Mouse (Mus musculus) lung, embryonic 14.5 days (tissue): ENCODE measurements around the gene P2rx3. TPM values are rescaled to one million over a fixed set of nuclear protein-coding genes. Genes with fewer than 3 reads are reported as not detected.

Source experiments
- ATAC-seq: fragments of 200-750 bp; cut with Nextera tagmentation; 2 replicates; pipeline ENCODE4 v1.8.0; 2017; ENCODE audit warnings: mild to moderate bottlenecking, moderate TSS enrichment, moderate library complexity; ENCODE audit not compliant: insufficient read depth
- DNase-seq: peaks from one replicate; pipeline ENCODE4 v3.0.0-alpha.2; 2015
- H3K27ac ChIP-seq: fragments of 300-500 bp; sonication (generic); 2 replicates; pipeline ENCODE4 v1.5.1; 2014; ENCODE audit warnings: low read depth, mild to moderate bottlenecking, moderate library complexity
- H3K27me3 ChIP-seq: fragments of 300-500 bp; sonication (generic); 2 replicates; pipeline ENCODE4 v1.6.1; 2014; ENCODE audit warnings: low read length, control low read depth; ENCODE audit not compliant: insufficient read depth
- H3K36me3 ChIP-seq: fragments of 300-500 bp; sonication (generic); 2 replicates; pipeline ENCODE4 v1.6.1; 2014; ENCODE audit warnings: control low read depth; ENCODE audit not compliant: insufficient read depth
- H3K4me1 ChIP-seq: fragments of 300-500 bp; sonication (generic); 2 replicates; pipeline ENCODE4 v1.6.1; 2014; ENCODE audit warnings: antibody characterized with exemption, control low read depth; ENCODE audit not compliant: insufficient read depth
- H3K4me2 ChIP-seq: fragments of 300-500 bp; sonication (generic); 2 replicates; pipeline ENCODE4 v1.6.1; 2014; ENCODE audit warnings: mild to moderate bottlenecking
- H3K4me3 ChIP-seq: fragments of 300-500 bp; sonication (generic); 2 replicates; pipeline ENCODE4 v1.5.1; 2014; ENCODE audit warnings: low read depth, low read length
- H3K9ac ChIP-seq: fragments of 300-500 bp; sonication (generic); 2 replicates; pipeline ENCODE4 v1.6.1; 2014
- H3K9me3 ChIP-seq: fragments of 300-500 bp; sonication (generic); 2 replicates; pipeline ENCODE4 v1.6.1; 2016; ENCODE audit warnings: low read depth, low read length, control low read depth
- CTCF ChIP-seq: IDR thresholded peaks from 2 replicates; pipeline ENCODE4 v1.5.1; 2016; ENCODE audit warnings: antibody characterized with exemption, low read depth
- WGBS: fragments of 180-500 bp; shearing (Covaris S2); extraction: QIAGEN DNeasy Blood & Tissue Kit; methylation state at CpG from one replicate; pipeline ENCODE4 v1.1.7; 2014; 5-methylcytosine and 5-hydroxymethylcytosine counted together
- polyA plus RNA-seq: library from polyadenylated mRNA; unstranded; fragments of >200 nt; fragmentation: Nextera tagmentation; extraction: Ambion mirVana; gene quantifications from 2 replicates; pipeline ENCODE4 v1.2.1, GENCODE M21; 2014

The P2rx3 gene
- polyA plus RNA-seq, 1 experiment from 2014 or later: 0.43 TPM

DNA sequence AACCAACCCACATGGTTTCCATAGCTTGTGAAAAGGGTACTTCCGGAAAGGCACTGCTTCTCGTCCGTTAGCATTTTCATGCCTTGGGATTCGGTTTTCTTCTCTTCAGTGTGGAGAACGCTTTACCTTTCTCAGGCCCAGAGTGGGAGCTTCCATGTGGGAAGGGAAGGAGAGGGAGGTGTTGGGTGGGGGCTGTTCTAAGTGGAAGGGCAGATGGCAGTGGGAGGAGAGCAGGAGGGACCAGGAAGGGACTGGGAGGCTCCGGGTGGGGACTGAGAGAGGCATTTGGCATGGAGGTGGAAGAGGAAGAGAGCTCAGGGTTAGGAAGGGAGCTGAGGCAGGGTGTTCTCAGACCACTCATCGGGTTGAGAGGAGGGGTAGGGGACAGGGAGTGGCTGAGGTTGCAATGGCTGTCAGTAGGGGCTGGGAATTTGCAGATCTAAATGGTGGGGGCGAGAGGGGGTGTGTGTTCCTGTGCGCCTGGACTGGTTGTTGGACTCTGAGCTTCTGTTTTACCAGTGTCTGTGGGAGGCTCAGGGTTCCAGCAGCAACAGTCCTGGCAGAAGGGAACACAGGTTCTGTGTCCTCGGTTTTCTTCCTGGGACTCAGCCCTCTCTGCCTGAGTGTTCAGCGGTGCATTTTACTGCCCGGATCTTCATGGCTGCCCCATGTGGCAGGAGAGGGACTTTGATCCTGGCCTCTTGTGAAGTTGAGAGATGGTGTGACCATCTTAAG lies 28.0 kb upstream of the P2rx3 start:
- peaks cover 49% of the 10 kb centered on the region for H3K36me3 ChIP-seq
- H3K27ac ChIP-seq: no peak overlapping the region
- 78% methylated on average over 12 of the region's 12 CpGs for WGBS
- no peaks in the 10 kb centered on the region for H3K27me3 ChIP-seq
- 0 out of 2 replicates have a peak, but pooled peaks cover 5% of the 10 kb centered on the region for H3K4me1 ChIP-seq
- no peak for TF ChIP-seq CTCF
- H3K9me3 ChIP-seq: no peaks in the 10 kb centered on the region
- ATAC-seq (no peak), DNase-seq (no peak)
- H3K4me3 ChIP-seq: no peak overlapping the region
- no peak overlapping the region for H3K9ac ChIP-seq
- H3K4me2 ChIP-seq: no peak overlapping the region

DNA sequence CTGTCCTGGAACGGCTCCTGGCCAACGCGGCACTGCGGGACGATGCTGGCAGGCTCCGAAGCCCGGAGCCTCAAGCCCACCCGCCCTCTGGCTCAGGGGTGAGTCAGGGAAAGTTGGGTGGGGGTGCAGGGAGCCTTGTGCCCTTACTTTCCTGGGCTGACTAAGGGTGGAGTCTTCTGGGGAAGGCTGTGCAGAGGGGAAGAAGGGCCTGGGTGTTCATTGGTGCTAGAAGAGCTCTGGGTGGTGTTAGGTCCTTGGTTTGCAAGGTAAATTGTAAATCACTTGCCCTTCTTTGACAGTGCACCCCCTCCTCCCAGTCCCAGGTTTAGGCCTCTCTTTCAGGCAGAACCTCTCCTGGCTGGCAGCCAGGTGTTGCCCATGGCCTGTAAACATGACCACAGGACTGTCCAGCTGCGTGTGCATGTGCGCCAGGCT lies 23.9 kb upstream of the P2rx3 start:
- DNase-seq (peak; percentile 15), ATAC-seq (no peak)
- Histone ChIP-seq H3K9me3 (no peaks in the 10 kb centered on the region), H3K9ac (peak overlapping the region; percentile 48), H3K27ac (peak overlapping the region; percentile 65; the same call in 1 of the 2 replicates), H3K36me3 (peaks cover 74% of the 10 kb centered on the region), H3K27me3 (no peaks in the 10 kb centered on the region), H3K4me3 (peak overlapping the region; percentile 37), H3K4me1 (0 out of 2 replicates have a peak, but pooled peaks cover 5% of the 10 kb centered on the region), H3K4me2 (peak overlapping the region; percentile 65)
- no peak for TF ChIP-seq CTCF
- WGBS: 14% methylated on average over 10 of the region's 10 CpGs

DNA sequence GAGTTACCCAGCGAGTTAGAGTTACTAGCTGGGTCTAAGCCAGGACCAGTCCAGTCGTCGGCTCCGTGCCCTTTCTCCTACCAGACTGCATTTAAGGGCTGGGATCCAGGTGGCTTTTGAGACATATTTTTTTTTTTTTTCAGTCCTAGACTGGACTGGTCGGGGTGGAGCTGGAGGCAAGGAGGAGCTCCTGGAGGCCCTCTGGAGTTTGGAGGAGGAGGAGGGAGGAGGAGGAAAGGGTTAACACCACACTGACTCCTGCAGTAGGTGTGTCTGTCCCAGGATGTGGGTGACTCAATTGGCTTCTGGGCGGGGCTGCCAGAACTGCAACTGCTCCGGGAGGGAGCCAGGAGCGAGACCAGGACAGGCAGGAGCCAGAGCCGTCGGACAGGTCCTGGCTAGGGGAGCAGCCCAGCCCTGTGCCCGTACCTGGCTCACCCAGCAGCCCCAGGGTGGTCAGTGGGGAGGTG lies 23.4 kb upstream of the P2rx3 start:
- 0 out of 2 replicates have a peak, but pooled peaks cover 5% of the 10 kb centered on the region for H3K4me1 ChIP-seq
- TF ChIP-seq CTCF: no peak
- H3K27me3 ChIP-seq: no peaks in the 10 kb centered on the region
- H3K9me3 ChIP-seq: no peaks in the 10 kb centered on the region
- H3K4me3 ChIP-seq: peak overlapping the region; percentile 37
- H3K36me3 ChIP-seq: peaks cover 77% of the 10 kb centered on the region
- DNase-seq: peak; percentile 73
- peak overlapping the region; percentile 65 for H3K4me2 ChIP-seq
- H3K9ac ChIP-seq: peak overlapping the region; percentile 48
- peak overlapping the region; percentile 69; the same call in 1 of the 2 replicates for H3K27ac ChIP-seq
- ATAC-seq: peak; percentile 87
- WGBS: 11% methylated on average over 11 of the region's 11 CpGs

DNA sequence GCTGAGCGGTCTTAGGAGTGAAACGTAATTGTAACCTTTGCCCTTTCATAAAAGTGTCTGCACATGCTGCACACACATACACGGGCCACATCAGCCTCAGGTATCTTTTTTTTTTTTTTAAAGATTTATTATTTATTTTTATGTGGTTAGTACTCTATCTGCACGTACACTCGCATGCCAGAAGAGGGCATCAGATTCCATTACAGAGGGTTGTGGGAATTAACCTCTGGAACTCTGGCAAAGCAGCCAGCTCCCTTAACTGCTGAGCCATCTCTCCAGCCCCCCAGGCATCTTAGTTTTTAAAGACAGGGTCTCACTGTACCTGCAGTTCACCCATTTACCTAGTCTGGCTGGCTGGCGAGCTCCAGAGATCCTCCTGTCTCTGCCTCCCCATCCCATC lies 22.4 kb upstream of the P2rx3 start:
- H3K9ac ChIP-seq: no peak overlapping the region
- no peak for DNase-seq
- H3K36me3 ChIP-seq: peaks cover 77% of the 10 kb centered on the region
- no peak overlapping the region for H3K4me3 ChIP-seq
- H3K27me3 ChIP-seq: no peaks in the 10 kb centered on the region
- peak overlapping the region; percentile 65; the same call in 1 of the 2 replicates for H3K4me2 ChIP-seq
- H3K9me3 ChIP-seq: no peaks in the 10 kb centered on the region
- ATAC-seq: no peak
- WGBS: 88% methylated on average over 6 of the region's 6 CpGs
- H3K4me1 ChIP-seq: 0 out of 2 replicates have a peak, but pooled peaks cover 5% of the 10 kb centered on the region
- TF ChIP-seq CTCF: no peak
- H3K27ac ChIP-seq: peak overlapping the region; percentile 69; the same call in 1 of the 2 replicates

DNA sequence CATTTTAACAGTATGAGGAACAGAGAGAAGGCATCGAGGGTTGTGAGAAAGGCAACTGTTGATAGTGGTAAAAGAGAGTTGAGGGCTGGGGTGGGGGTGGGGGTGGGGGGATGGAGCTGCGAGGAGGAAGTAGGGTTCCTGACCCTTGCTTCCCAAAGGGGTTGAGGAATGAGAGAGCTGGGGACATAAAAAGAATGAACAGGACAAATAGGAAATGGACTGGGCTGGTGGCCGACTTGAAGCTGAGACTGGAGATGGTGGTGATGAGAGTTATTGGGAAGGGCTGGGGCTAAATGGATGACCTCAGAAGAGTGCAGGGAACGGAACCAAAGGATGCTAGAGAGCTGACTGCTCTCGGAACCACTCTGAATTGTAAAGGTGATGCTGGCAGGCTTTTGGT lies 19.4 kb upstream of the P2rx3 start:
- H3K36me3 ChIP-seq: peaks cover 73% of the 10 kb centered on the region
- no peaks in the 10 kb centered on the region for H3K27me3 ChIP-seq
- 51% methylated on average over 5 of the region's 5 CpGs for WGBS
- no peak overlapping the region for H3K27ac ChIP-seq
- ATAC-seq (no peak), DNase-seq (no peak)
- no peak overlapping the region for H3K4me3 ChIP-seq
- no peak overlapping the region for H3K9ac ChIP-seq
- 0 out of 2 replicates have a peak, but pooled peaks cover 5% of the 10 kb centered on the region for H3K4me1 ChIP-seq
- TF ChIP-seq CTCF: no peak
- H3K9me3 ChIP-seq: no peaks in the 10 kb centered on the region
- no peak overlapping the region for H3K4me2 ChIP-seq

DNA sequence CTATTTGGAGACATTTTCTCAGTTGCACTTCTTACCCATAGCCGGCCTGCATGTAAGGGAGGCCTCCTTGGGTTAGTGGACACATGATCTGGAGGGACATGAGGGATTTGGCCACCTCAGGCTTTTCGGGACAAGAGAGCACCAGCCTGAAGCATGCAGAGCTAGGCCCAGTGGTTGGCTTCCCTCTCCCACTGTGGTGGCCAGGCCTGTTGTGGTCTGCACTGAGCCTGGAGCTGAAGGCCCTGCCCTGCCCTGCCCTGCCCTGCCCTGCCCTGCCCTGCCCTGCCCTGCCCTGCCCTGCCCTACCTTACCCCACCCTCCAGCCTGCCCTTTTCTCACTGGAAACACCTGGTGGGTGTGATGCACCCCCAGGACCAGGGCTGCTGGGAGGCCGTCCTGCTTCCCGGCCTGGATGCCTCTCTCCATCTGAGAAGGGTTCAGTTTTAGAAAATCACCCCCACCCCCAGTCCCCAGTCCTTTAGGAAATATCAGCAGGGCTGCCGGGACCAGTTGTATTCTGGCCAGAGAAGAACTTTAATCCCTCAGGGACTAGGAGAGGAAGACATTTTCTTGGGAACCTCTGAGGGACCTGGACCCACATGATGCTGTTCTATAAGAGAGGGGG lies 16.0 kb upstream of the P2rx3 start:
- no peak overlapping the region for H3K27ac ChIP-seq
- no peak for TF ChIP-seq CTCF
- no peaks in the 10 kb centered on the region for H3K9me3 ChIP-seq
- H3K27me3 ChIP-seq: no peaks in the 10 kb centered on the region
- WGBS: 81% methylated on average over 5 of the region's 5 CpGs
- peaks cover 9% of the 10 kb centered on the region for H3K4me1 ChIP-seq
- H3K9ac ChIP-seq: no peak overlapping the region
- no peak for DNase-seq
- no peak for ATAC-seq
- no peak overlapping the region for H3K4me3 ChIP-seq
- no peak overlapping the region; the same call in 1 of the 2 replicates for H3K4me2 ChIP-seq
- peaks cover 55% of the 10 kb centered on the region for H3K36me3 ChIP-seq

DNA sequence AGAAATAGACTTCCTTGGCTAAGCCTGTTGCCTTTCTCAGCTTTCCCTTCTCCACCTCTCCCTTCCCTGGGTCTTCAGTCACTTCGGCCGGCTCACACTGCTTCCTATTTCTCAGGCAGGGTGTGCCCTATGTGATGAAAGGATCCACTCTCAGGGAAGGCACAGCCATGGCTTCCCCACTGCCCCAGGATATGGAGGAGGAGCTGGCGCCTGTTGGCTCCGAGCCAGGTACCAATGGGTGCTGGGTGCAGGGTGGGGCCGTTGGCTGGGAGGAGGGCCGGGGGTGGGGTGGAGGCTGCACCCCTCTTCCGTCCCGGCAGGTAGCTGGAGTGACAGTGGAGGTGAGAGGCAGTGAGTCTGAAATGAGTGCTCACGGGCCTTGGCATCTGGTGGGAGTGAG lies 13.5 kb upstream of the P2rx3 start:
- no peak for TF ChIP-seq CTCF
- Histone ChIP-seq H3K4me2 (peak overlapping the region; percentile 61), H3K27ac (peak overlapping the region; percentile 91), H3K4me1 (peaks cover 9% of the 10 kb centered on the region), H3K9ac (peak overlapping the region; percentile 30), H3K27me3 (no peaks in the 10 kb centered on the region), H3K36me3 (peaks cover 53% of the 10 kb centered on the region), H3K4me3 (peak overlapping the region; percentile 33), H3K9me3 (no peaks in the 10 kb centered on the region)
- ATAC-seq: no peak; the same call in 1 of the 2 replicates
- peak; percentile 43 for DNase-seq
- WGBS: 28% methylated on average over 9 of the region's 9 CpGs
